ENCODE assay signal across 12 mouse cellular contexts in the genomic region with DNA sequence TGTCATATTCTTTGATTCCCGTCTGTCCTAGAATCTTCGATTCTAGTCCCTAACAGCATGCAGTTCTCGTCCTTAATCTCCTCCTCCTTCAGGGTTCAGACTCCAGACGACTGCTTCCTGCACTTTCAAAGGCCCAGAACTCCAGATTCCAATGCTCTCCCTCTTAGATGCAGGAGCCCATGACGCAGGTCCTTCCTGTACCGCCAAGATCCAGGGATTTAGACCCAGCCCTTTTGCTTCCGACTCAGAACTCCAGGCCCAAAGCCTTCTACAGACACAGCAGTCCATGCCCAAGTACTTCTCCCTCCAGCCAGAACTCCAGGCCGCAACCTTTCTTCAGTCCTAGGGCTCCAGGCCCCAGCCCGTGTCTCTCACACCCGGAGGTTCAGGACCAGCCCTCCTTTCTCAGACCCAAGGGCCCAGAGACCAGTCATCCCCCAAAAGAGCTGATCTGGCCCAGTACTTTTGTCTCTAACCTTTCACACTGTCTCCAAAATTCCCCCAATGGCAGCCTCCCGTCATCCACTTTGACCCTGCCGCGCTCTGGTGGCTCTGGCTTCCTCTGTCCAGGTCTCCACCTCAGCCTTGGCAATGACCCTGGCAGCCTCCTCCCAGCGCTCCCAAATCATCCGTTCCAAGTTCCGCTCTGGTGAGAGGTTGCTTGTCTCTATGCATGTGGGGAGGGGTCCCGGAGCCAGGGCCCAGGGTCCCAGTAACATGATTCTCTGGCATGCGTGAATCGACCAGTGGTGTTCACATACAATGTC. TPM values are rescaled to one million over a fixed set of nuclear protein-coding genes. Genes with fewer than 3 reads are reported as not detected.
DNase-seq lines count a peak whose midpoint lies in the region; ATAC-seq lines count a peak whose summit lies in the region.
"Had no signal": no experiment of that assay in that cellular context is flagged by ENCODE, and none has a peak within 500 bp of the region (broad histone marks: within the 10 kb centered on the region; RNA-seq: fewer than 3 reads in every experiment).

No protein-coding gene starts in this region.

- peaks cover 23% of the 10 kb centered on the region for H3K27me3 ChIP-seq in forebrain, embryonic 10.5 days (ENCODE audit: poor library complexity, severe bottlenecking)
- H3K27me3 ChIP-seq in forebrain, embryonic 14.5 days (replicated peaks; ENCODE audit: control insufficient read depth, insufficient read depth, low read length): no peaks in the 10 kb centered on the region
- H3K27me3 ChIP-seq in embryonic facial prominence, embryonic 13.5 days: no peaks in the 10 kb centered on the region
- no peaks in the 10 kb centered on the region for H3K27me3 ChIP-seq in limb, embryonic 13.5 days
- H3K27me3 ChIP-seq: hindbrain, embryonic 13.5 days; neural tube, embryonic 13.5 days had no signal

- H3K4me1 ChIP-seq in forebrain, embryonic 10.5 days: peaks cover 62% of the 10 kb centered on the region
- peaks cover 11% of the 10 kb centered on the region for H3K4me1 ChIP-seq in forebrain, embryonic 14.5 days (ENCODE audit: control insufficient read depth, insufficient read depth, low read length)
- H3K4me1 ChIP-seq in embryonic facial prominence, embryonic 13.5 days: peaks cover 49% of the 10 kb centered on the region
- peaks cover 43% of the 10 kb centered on the region for H3K4me1 ChIP-seq in limb, embryonic 13.5 days

- no peak overlapping the region for H3K9ac ChIP-seq in forebrain, embryonic 14.5 days (ENCODE audit: low read length)
- H3K9ac ChIP-seq in embryonic facial prominence, embryonic 13.5 days: peak overlapping the region; percentile 11; the same call in 1 of the 2 replicates
- H3K9ac ChIP-seq in limb, embryonic 13.5 days: peak overlapping the region; percentile 3
- H3K9ac ChIP-seq: hindbrain, embryonic 13.5 days; liver, embryonic 12.5 days; neural tube, embryonic 13.5 days had no signal

- DNase-seq in forebrain, embryonic 10.5 days (ENCODE audit: extremely low spot score, low spot score): no peak
- DNase-seq in forebrain, embryonic 14.5 days (ENCODE audit: low spot score): no peak
- DNase-seq in kidney, postnatal 36 days: peak; percentile 48 to 56
- no peak for DNase-seq in kidney, postnatal 10 days
- DNase-seq in spleen, postnatal 36 days (ENCODE audit: low spot score in 2 of 2): no peak
- DNase-seq in layer of hippocampus, adult 9-10 months (ENCODE audit: low spot score): no peak
- DNase-seq: right cerebral cortex, postnatal 25 days had no signal

- H3K4me3 ChIP-seq in forebrain, embryonic 10.5 days: no peak overlapping the region; the same call in 1 of the 2 replicates
- no peak overlapping the region for H3K4me3 ChIP-seq in forebrain, embryonic 14.5 days (ENCODE audit: low read depth, low read length)
- H3K4me3 ChIP-seq in embryonic facial prominence, embryonic 13.5 days: no peak overlapping the region
- H3K4me3 ChIP-seq in limb, embryonic 13.5 days: 0 out of 2 replicates have a peak overlapping the region, but pooled peaks have one; percentile 55
- H3K4me3 ChIP-seq: hindbrain, embryonic 13.5 days; liver, embryonic 12.5 days; neural tube, embryonic 13.5 days had no signal

- 73% methylated on average over 19 of the region's 19 CpGs for WGBS in forebrain, embryonic 10.5 days
- WGBS in forebrain, embryonic 14.5 days: 78% methylated on average over 19 of the region's 19 CpGs
- WGBS in embryonic facial prominence, embryonic 13.5 days: 68% methylated on average over 19 of the region's 19 CpGs
- 75% methylated on average over 19 of the region's 19 CpGs for WGBS in limb, embryonic 13.5 days

- no peak for ATAC-seq in forebrain, embryonic 14.5 days
- no peak for ATAC-seq in embryonic facial prominence, embryonic 13.5 days (ENCODE audit: insufficient number of reproducible peaks, insufficient read depth, low FRiP score, low TSS enrichment, low read depth)
- ATAC-seq in limb, embryonic 13.5 days (ENCODE audit: low FRiP score, low read depth): no peak
- ATAC-seq: liver, embryonic 12.5 days had no signal

- no peak overlapping the region for H3K4me2 ChIP-seq in forebrain, embryonic 14.5 days (ENCODE audit: low read length)
- H3K4me2 ChIP-seq in embryonic facial prominence, embryonic 13.5 days: no peak overlapping the region
- H3K4me2 ChIP-seq in limb, embryonic 13.5 days (replicated peaks): peak overlapping the region; percentile 80
- H3K4me2 ChIP-seq: hindbrain, embryonic 13.5 days; liver, embryonic 12.5 days had no signal

- H3K9me3 ChIP-seq in forebrain, embryonic 10.5 days: peaks cover 3% of the 10 kb centered on the region; the same call in 1 of the 2 replicates
- H3K9me3 ChIP-seq in forebrain, embryonic 14.5 days (replicated peaks; ENCODE audit: control insufficient read depth, low read length): no peaks in the 10 kb centered on the region
- 0 out of 2 replicates have a peak, but pooled peaks cover 6% of the 10 kb centered on the region for H3K9me3 ChIP-seq in embryonic facial prominence, embryonic 13.5 days
- H3K9me3 ChIP-seq in limb, embryonic 13.5 days: 0 out of 2 replicates have a peak, but pooled peaks cover 12% of the 10 kb centered on the region
- H3K9me3 ChIP-seq: hindbrain, embryonic 13.5 days; liver, embryonic 12.5 days; neural tube, embryonic 13.5 days had no signal

- H3K27ac ChIP-seq in forebrain, embryonic 10.5 days: peak overlapping the region; percentile 56; the same call in 1 of the 2 replicates
- H3K27ac ChIP-seq in forebrain, embryonic 14.5 days (ENCODE audit: low read depth, low read length): no peak overlapping the region
- H3K27ac ChIP-seq in embryonic facial prominence, embryonic 13.5 days: peak overlapping the region; percentile 95; the same call in 1 of the 2 replicates
- peak overlapping the region; percentile 58; the same call in 1 of the 2 replicates for H3K27ac ChIP-seq in limb, embryonic 13.5 days
- H3K27ac ChIP-seq: hindbrain, embryonic 13.5 days; liver, embryonic 12.5 days; neural tube, embryonic 13.5 days had no signal

- peaks cover 19% of the 10 kb centered on the region for H3K36me3 ChIP-seq in forebrain, embryonic 10.5 days (replicated peaks)
- no peaks in the 10 kb centered on the region; the same call in 1 of the 2 replicates for H3K36me3 ChIP-seq in forebrain, embryonic 14.5 days (ENCODE audit: control insufficient read depth, insufficient read depth, low read length)
- peaks cover 11% of the 10 kb centered on the region for H3K36me3 ChIP-seq in embryonic facial prominence, embryonic 13.5 days
- peaks cover 17% of the 10 kb centered on the region for H3K36me3 ChIP-seq in limb, embryonic 13.5 days

RNA-seq across cellular contexts. Expression of gene Mamstr, which starts 0.6 kb away (rescaled TPM):
- 1.7 and 3.1 TPM in 2 replicates for polyA plus RNA-seq in forebrain, embryonic 10.5 days (2016; fragmentation: Nextera tagmentation; extraction: Ambion mirVana)
- 1.3 and 1.9 TPM in 2 replicates for polyA plus RNA-seq in forebrain, embryonic 14.5 days (2014; fragmentation: Nextera tagmentation; extraction: Ambion mirVana)
- polyA plus RNA-seq in embryonic facial prominence, embryonic 13.5 days (2015; fragmentation: Nextera tagmentation; extraction: Ambion mirVana): 5.2 and 7.8 TPM in 2 replicates
- 11.4 TPM in 2 replicates for polyA plus RNA-seq in limb, embryonic 13.5 days (2015; fragmentation: Nextera tagmentation; extraction: Ambion mirVana)

RNA-seq across cellular contexts. Expression of gene Rasip1, which starts 13.1 kb away (rescaled TPM):
- polyA plus RNA-seq in forebrain, embryonic 10.5 days (2016; fragmentation: Nextera tagmentation; extraction: Ambion mirVana): 4.5 and 4.7 TPM in 2 replicates
- polyA plus RNA-seq in forebrain, embryonic 14.5 days (2014; fragmentation: Nextera tagmentation; extraction: Ambion mirVana): 7.3 and 9.7 TPM in 2 replicates
- polyA plus RNA-seq in embryonic facial prominence, embryonic 13.5 days (2015; fragmentation: Nextera tagmentation; extraction: Ambion mirVana): 8.0 and 8.8 TPM in 2 replicates
- polyA plus RNA-seq in limb, embryonic 13.5 days (2015; fragmentation: Nextera tagmentation; extraction: Ambion mirVana): 7.7 and 9.5 TPM in 2 replicates

RNA-seq across cellular contexts. Expression of gene Izumo1, which starts 18.8 kb away (rescaled TPM):
- 0.25 TPM in 1 of 2 replicates, not detected in the other for polyA plus RNA-seq in forebrain, embryonic 10.5 days (2016; fragmentation: Nextera tagmentation; extraction: Ambion mirVana)
- not detected in 2 replicates for polyA plus RNA-seq in forebrain, embryonic 14.5 days (2014; fragmentation: Nextera tagmentation; extraction: Ambion mirVana)
- polyA plus RNA-seq in embryonic facial prominence, embryonic 13.5 days (2015; fragmentation: Nextera tagmentation; extraction: Ambion mirVana): 0.27 and 0.39 TPM in 2 replicates
- polyA plus RNA-seq in limb, embryonic 13.5 days (2015; fragmentation: Nextera tagmentation; extraction: Ambion mirVana): 0.11 TPM in 1 of 2 replicates, not detected in the other
- polyA plus RNA-seq: hindbrain, embryonic 13.5 days had no signal

RNA-seq across cellular contexts. Expression of gene Fut1, which starts 23.3 kb away (rescaled TPM):
- 0.07 TPM in 1 of 2 replicates, not detected in the other for polyA plus RNA-seq in forebrain, embryonic 10.5 days (2016; fragmentation: Nextera tagmentation; extraction: Ambion mirVana)
- polyA plus RNA-seq in forebrain, embryonic 14.5 days (2014; fragmentation: Nextera tagmentation; extraction: Ambion mirVana): not detected in 2 replicates
- polyA plus RNA-seq in embryonic facial prominence, embryonic 13.5 days (2015; fragmentation: Nextera tagmentation; extraction: Ambion mirVana): 1.9 and 2.3 TPM in 2 replicates
- polyA plus RNA-seq in limb, embryonic 13.5 days (2015; fragmentation: Nextera tagmentation; extraction: Ambion mirVana): 0.29 and 0.47 TPM in 2 replicates
- polyA plus RNA-seq: neural tube, embryonic 13.5 days had no signal

RNA-seq across cellular contexts. Expression of gene Fgf21, which starts 25.1 kb away (rescaled TPM):
- not detected in 2 replicates for polyA plus RNA-seq in forebrain, embryonic 10.5 days (2016; fragmentation: Nextera tagmentation; extraction: Ambion mirVana)
- not detected in 2 replicates for polyA plus RNA-seq in forebrain, embryonic 14.5 days (2014; fragmentation: Nextera tagmentation; extraction: Ambion mirVana)
- polyA plus RNA-seq in embryonic facial prominence, embryonic 13.5 days (2015; fragmentation: Nextera tagmentation; extraction: Ambion mirVana): 0.39 and 0.96 TPM in 2 replicates
- polyA plus RNA-seq in limb, embryonic 13.5 days (2015; fragmentation: Nextera tagmentation; extraction: Ambion mirVana): 0.41 and 0.56 TPM in 2 replicates
- polyA plus RNA-seq: hindbrain, embryonic 13.5 days; liver, embryonic 12.5 days; neural tube, embryonic 13.5 days had no signal

Comparison
In these comparisons a context has a peak if more than half of its experiments do, and no peak if none do; other contexts are left out.
1. DNase-seq: peak in kidney, postnatal 36 days (2 of 2); none in forebrain, embryonic 10.5 days (single experiment), forebrain, embryonic 14.5 days (single experiment), kidney, postnatal 10 days (single experiment), spleen, postnatal 36 days (0 of 2) and layer of hippocampus, adult 9-10 months (single experiment).